Mouse (Mus musculus): Measurements from ENCODE around the gene Nxn.

- no peak for TF ChIP-seq CTCF (IDR thresholded peaks at IDR 0.05; ENCODE audit: low read depth)
- no peak for TF ChIP-seq EP300 (IDR thresholded peaks at IDR 0.05; ENCODE audit: low read depth)
Measured at GRCm38 (mm10) chr11:76350931-76351623, 47.9 kb downstream of the Nxn start.

All from heart, postnatal 0 days (tissue).